Mouse (Mus musculus) embryonic facial prominence, embryonic 11.5 days (tissue): ENCODE data around the gene Rubcn. TPM values are rescaled to one million over a fixed set of nuclear protein-coding genes. Genes with fewer than 3 reads are reported as not detected.
"Not testable (repeated sequence)": the region's sequence is repeated elsewhere in the genome, so short reads cannot be mapped to it uniquely, and the experiment has no call there.

ENCODE experiments used
- ATAC-seq: fragments of 200-750 bp; cut with Nextera tagmentation; replicated peaks from 2 replicates; pipeline ENCODE4 v1.8.0; 2017; ENCODE audit warnings: low read depth; ENCODE audit not compliant: insufficient number of reproducible peaks, low FRiP score, low TSS enrichment
- DNase-seq: peaks from one replicate; pipeline ENCODE4 v3.0.0-alpha.2; 2015; ENCODE audit warnings: low spot score
- H3K27ac ChIP-seq: fragments of 300-500 bp; sonication (generic); replicated peaks from 2 replicates; pipeline ENCODE4 v1.5.1; 2014; ENCODE audit warnings: mild to moderate bottlenecking, low read depth, low read length, control low read depth
- H3K27me3 ChIP-seq: fragments of 300-500 bp; sonication (generic); 2 replicates; pipeline ENCODE4 v1.6.1; 2014; ENCODE audit warnings: mild to moderate bottlenecking, low read length, moderate library complexity, mixed read lengths; ENCODE audit not compliant: control insufficient read depth, insufficient read depth
- H3K36me3 ChIP-seq: fragments of 300-500 bp; sonication (generic); replicated peaks from 2 replicates; pipeline ENCODE4 v1.6.1; 2014; ENCODE audit warnings: low read depth, mild to moderate bottlenecking, low read length, moderate library complexity, mixed read lengths; ENCODE audit not compliant: control insufficient read depth, insufficient read depth
- H3K4me1 ChIP-seq: fragments of 300-500 bp; sonication (generic); 2 replicates; pipeline ENCODE4 v1.6.1; 2014; ENCODE audit warnings: low read length, mixed read lengths; ENCODE audit not compliant: control insufficient read depth, insufficient read depth
- H3K4me2 ChIP-seq: fragments of 300-500 bp; sonication (generic); 2 replicates; pipeline ENCODE4 v1.6.1; 2014; ENCODE audit warnings: low read depth, mild to moderate bottlenecking, control low read depth, low read length, moderate library complexity
- H3K4me3 ChIP-seq: fragments of 300-500 bp; sonication (generic); 2 replicates; pipeline ENCODE4 v1.5.1; 2014; ENCODE audit warnings: low read depth, low read length, control low read depth
- H3K9ac ChIP-seq: fragments of 300-500 bp; sonication (generic); replicated peaks from 2 replicates; pipeline ENCODE4 v1.6.1; 2014; ENCODE audit warnings: mild to moderate bottlenecking, control low read depth, low read length
- H3K9me3 ChIP-seq: fragments of 300-500 bp; sonication (generic); replicated peaks from 2 replicates; pipeline ENCODE4 v1.6.1; 2016; ENCODE audit warnings: mild to moderate bottlenecking, low read length, inconsistent platforms, mixed read lengths; ENCODE audit not compliant: control insufficient read depth
- WGBS: fragments of 180-500 bp; shearing (Covaris S2); extraction: QIAGEN DNeasy Blood & Tissue Kit; methylation state at CpG from one replicate; pipeline ENCODE4 v1.1.7; 2014; 5-methylcytosine and 5-hydroxymethylcytosine counted together
- polyA plus RNA-seq: library from polyadenylated mRNA; unstranded; fragments of >200 nt; fragmentation: Nextera tagmentation; extraction: Ambion mirVana; gene quantifications from 2 replicates; pipeline ENCODE4 v1.2.1, GENCODE M21; 2014

The Rubcn gene
- polyA plus RNA-seq, 1 experiment from 2014 or later = 10.5 TPM

- H3K4me2 ChIP-seq = peak overlapping the region; percentile 79
- H3K27me3 ChIP-seq = no peaks in the 10 kb centered on the region
- peaks cover 3% of the 10 kb centered on the region; the same call in 1 of the 2 replicates for H3K4me1 ChIP-seq
- H3K36me3 ChIP-seq = no peaks in the 10 kb centered on the region
- peak overlapping the region; percentile 93 for H3K9ac ChIP-seq
- WGBS = 2% methylated on average over 23 of the region's 34 CpGs
- H3K27ac ChIP-seq = no peak overlapping the region
- DNase-seq = peak; percentile 26
- peak overlapping the region; percentile 69 for H3K4me3 ChIP-seq
- 0 out of 2 replicates have a peak, but pooled peaks have one; percentile 8 for ATAC-seq
- no peaks in the 10 kb centered on the region for H3K9me3 ChIP-seq
These were observed 612 bp upstream of the Rubcn start for GRCm38 (mm10) chr16:32878157-32878598.

- DNase-seq (no peak), ATAC-seq (no peak)
- WGBS = 34% methylated on average over 9 of the region's 9 CpGs
- H3K27ac ChIP-seq = no peak overlapping the region
- no peaks in the 10 kb centered on the region for H3K9me3 ChIP-seq
- peaks cover 3% of the 10 kb centered on the region; the same call in 1 of the 2 replicates for H3K4me1 ChIP-seq
- peak overlapping the region; percentile 79; the same call in 1 of the 2 replicates for H3K4me2 ChIP-seq
- peak overlapping the region; percentile 69 for H3K4me3 ChIP-seq
- no peaks in the 10 kb centered on the region for H3K27me3 ChIP-seq
- H3K36me3 ChIP-seq = no peaks in the 10 kb centered on the region
- H3K9ac ChIP-seq = no peak overlapping the region
These were observed 735 bp downstream of the Rubcn start for GRCm38 (mm10) chr16:32876831-32877230.

- Histone ChIP-seq H3K4me2 (no peak overlapping the region), H3K4me3 (no peak overlapping the region), H3K9ac (no peak overlapping the region), H3K27ac (no peak overlapping the region), H3K27me3 (no peaks in the 10 kb centered on the region), H3K36me3 (no peaks in the 10 kb centered on the region), H3K9me3 (no peaks in the 10 kb centered on the region), H3K4me1 (peaks cover 3% of the 10 kb centered on the region; the same call in 1 of the 2 replicates)
- DNase-seq = no peak
- WGBS = 89% methylated on average over 3 of the region's 3 CpGs
- ATAC-seq = no peak
These were observed 1.7 kb downstream of the Rubcn start for GRCm38 (mm10) chr16:32875847-32876246.

GRCm38 (mm10) chr16:32875281-32875680 is 2.3 kb downstream of the Rubcn start:
- not testable (repeated sequence) for H3K4me2 ChIP-seq, H3K4me3 ChIP-seq, H3K27me3 ChIP-seq, H3K9me3 ChIP-seq, H3K9ac ChIP-seq, H3K27ac ChIP-seq, H3K4me1 ChIP-seq, H3K36me3 ChIP-seq, ATAC-seq, DNase-seq
- WGBS = 62% methylated on average over 1 of the region's 1 CpGs

GRCm38 (mm10) chr16:32873366-32873765 is 4.2 kb downstream of the Rubcn start:
- DNase-seq (no peak), ATAC-seq (no peak)
- 54% methylated on average over 3 of the region's 3 CpGs for WGBS

GRCm38 (mm10) chr16:32870231-32870630 is 7.3 kb downstream of the Rubcn start:
- Histone ChIP-seq H3K9me3 (no peaks in the 10 kb centered on the region), H3K27ac (no peak overlapping the region), H3K27me3 (no peaks in the 10 kb centered on the region), H3K4me3 (no peak overlapping the region), H3K4me1 (no peaks in the 10 kb centered on the region; the same call in 1 of the 2 replicates), H3K9ac (no peak overlapping the region), H3K36me3 (no peaks in the 10 kb centered on the region), H3K4me2 (no peak overlapping the region)
- DNase-seq = no peak
- WGBS = 63% methylated on average over 5 of the region's 5 CpGs
- no peak for ATAC-seq

More at GRCm38 (mm10) chr16:32873366-32873765, 4.2 kb downstream of the Rubcn start:
- H3K9me3 ChIP-seq = no peaks in the 10 kb centered on the region
- H3K4me1 ChIP-seq = no peaks in the 10 kb centered on the region; the same call in 1 of the 2 replicates
- H3K4me2 ChIP-seq = no peak overlapping the region
- no peak overlapping the region for H3K27ac ChIP-seq
- no peak overlapping the region for H3K4me3 ChIP-seq
- no peaks in the 10 kb centered on the region for H3K36me3 ChIP-seq
- no peaks in the 10 kb centered on the region for H3K27me3 ChIP-seq
- H3K9ac ChIP-seq = no peak overlapping the region

GRCm38 (mm10) chr16:32867919-32868552 is 9.5 kb downstream of the Rubcn start:
- Histone ChIP-seq H3K9ac (peak overlapping the region; percentile 68), H3K27ac (no peak overlapping the region), H3K36me3 (no peaks in the 10 kb centered on the region), H3K4me1 (no peaks in the 10 kb centered on the region; the same call in 1 of the 2 replicates), H3K27me3 (no peaks in the 10 kb centered on the region), H3K9me3 (no peaks in the 10 kb centered on the region), H3K4me2 (peak overlapping the region; percentile 74), H3K4me3 (peak overlapping the region; percentile 66)
- peak; percentile 95 for DNase-seq
- under 1% methylated on average over 35 of the region's 35 CpGs for WGBS
- peak; percentile 99 for ATAC-seq

- Histone ChIP-seq H3K9me3 (no peaks in the 10 kb centered on the region), H3K36me3 (no peaks in the 10 kb centered on the region), H3K4me3 (no peak overlapping the region), H3K27me3 (no peaks in the 10 kb centered on the region), H3K4me1 (no peaks in the 10 kb centered on the region; the same call in 1 of the 2 replicates), H3K4me2 (no peak overlapping the region), H3K27ac (no peak overlapping the region), H3K9ac (no peak overlapping the region)
- DNase-seq (no peak), ATAC-seq (no peak)
- 86% methylated on average over 5 of the region's 5 CpGs for WGBS
These were observed 10.9 kb downstream of the Rubcn start for GRCm38 (mm10) chr16:32866713-32867112.
